Comparison of ENCODE assay signal across 9 mouse cellular contexts in the genomic region with DNA sequence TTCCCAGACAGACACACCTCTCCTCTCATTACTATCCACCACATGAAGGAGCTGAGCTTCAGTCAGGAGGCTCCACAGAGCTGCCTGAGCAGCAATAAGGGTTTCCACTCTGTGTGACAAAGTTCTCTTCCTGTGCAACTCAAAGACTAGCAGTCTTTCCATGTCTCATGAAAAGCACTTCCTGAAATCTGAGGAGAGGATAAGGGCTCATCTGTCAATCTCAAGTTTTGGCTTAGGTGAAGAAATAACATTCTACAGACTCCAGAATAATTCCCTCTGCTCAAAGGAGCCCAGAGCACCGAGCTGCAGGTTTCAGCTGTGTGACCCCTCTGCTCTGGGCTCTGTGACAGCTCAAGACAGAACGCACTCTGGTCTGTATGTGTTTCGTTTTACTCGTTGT. TPM values are rescaled to one million over a fixed set of nuclear protein-coding genes. Genes with fewer than 3 reads are reported as not detected.
DNase-seq lines count a peak whose midpoint lies in the region; ATAC-seq and TF ChIP-seq lines count a peak whose summit lies in the region.
"Had no signal": no experiment of that assay in that cellular context is flagged by ENCODE, and none has a peak within 500 bp of the region (broad histone marks: within the 10 kb centered on the region; RNA-seq: fewer than 3 reads in every experiment).

No protein-coding gene starts in this region.

- no peak for ATAC-seq in kidney, postnatal 0 days (replicated peaks; ENCODE audit: low FRiP score, low read depth)
- ATAC-seq in intestine, embryonic 15.5 days: no peak

- H3K27me3 ChIP-seq in kidney, postnatal 0 days (ENCODE audit: insufficient read depth, low read length): no peaks in the 10 kb centered on the region
- no peaks in the 10 kb centered on the region for H3K27me3 ChIP-seq in embryonic facial prominence, embryonic 10.5 days (replicated peaks; ENCODE audit: low read depth, poor library complexity, severe bottlenecking)
- no peaks in the 10 kb centered on the region for H3K27me3 ChIP-seq in intestine, embryonic 15.5 days (replicated peaks)

- peaks cover 17% of the 10 kb centered on the region for H3K4me1 ChIP-seq in kidney, postnatal 0 days (replicated peaks; ENCODE audit: insufficient read depth, low read length)
- peaks cover 49% of the 10 kb centered on the region for H3K4me1 ChIP-seq in embryonic facial prominence, embryonic 10.5 days
- H3K4me1 ChIP-seq in intestine, embryonic 15.5 days (replicated peaks): peaks cover 15% of the 10 kb centered on the region

- no peak for DNase-seq in kidney, postnatal 0 days (ENCODE audit: low spot score)
- DNase-seq in kidney, postnatal 36 days: no peak
- no peak for DNase-seq in embryonic facial prominence, embryonic 10.5 days (ENCODE audit: low spot score)
- peak; percentile 21 for DNase-seq in naive thymus-derived CD4-positive, alpha-beta T cell, adult 2 months (ENCODE audit: low read depth)
- DNase-seq in cerebellum, adult 11-12 months: no peak
- no peak for DNase-seq in layer of hippocampus, adult 9-11 months
- no peak for DNase-seq in cerebellum, postnatal 10 days
- DNase-seq: kidney, postnatal 10 days had no signal

- 0 out of 2 replicates have a peak overlapping the region, but pooled peaks have one; percentile 31 for H3K27ac ChIP-seq in kidney, postnatal 0 days
- peak overlapping the region; percentile 96; the same call in 1 of the 2 replicates for H3K27ac ChIP-seq in embryonic facial prominence, embryonic 10.5 days (replicated peaks)
- H3K27ac ChIP-seq in intestine, embryonic 15.5 days: no peak overlapping the region

- peak overlapping the region; percentile 86; the same call in 1 of the 2 replicates for H3K4me3 ChIP-seq in kidney, postnatal 0 days (replicated peaks; ENCODE audit: low read depth, low read length)
- H3K4me3 ChIP-seq in embryonic facial prominence, embryonic 10.5 days: peak overlapping the region; percentile 95
- H3K4me3 ChIP-seq in intestine, embryonic 15.5 days (replicated peaks): peak overlapping the region; percentile 96

- peak overlapping the region; percentile 83 for H3K4me2 ChIP-seq in kidney, postnatal 0 days (ENCODE audit: low read length)
- peak overlapping the region; percentile 90 for H3K4me2 ChIP-seq in intestine, embryonic 15.5 days (replicated peaks)

- H3K36me3 ChIP-seq in kidney, postnatal 0 days (ENCODE audit: insufficient read depth, low read length): peaks cover 34% of the 10 kb centered on the region
- H3K36me3 ChIP-seq in embryonic facial prominence, embryonic 10.5 days (replicated peaks): peaks cover 69% of the 10 kb centered on the region
- peaks cover 24% of the 10 kb centered on the region for H3K36me3 ChIP-seq in intestine, embryonic 15.5 days

- H3K9ac ChIP-seq in kidney, postnatal 0 days (ENCODE audit: low read depth, low read length): peak overlapping the region; percentile 83; the same call in 1 of the 2 replicates
- peak overlapping the region; percentile 96; the same call in 1 of the 2 replicates for H3K9ac ChIP-seq in intestine, embryonic 15.5 days

- 34% methylated on average over 4 of the region's 4 CpGs for WGBS in kidney, postnatal 0 days
- 49% methylated on average over 4 of the region's 4 CpGs for whole genome bisulfite sequencing in embryonic facial prominence, embryonic 10.5 days
- 48% methylated on average over 4 of the region's 4 CpGs for WGBS in intestine, embryonic 15.5 days

- no peaks in the 10 kb centered on the region for H3K9me3 ChIP-seq in kidney, postnatal 0 days (replicated peaks; ENCODE audit: low read length)
- H3K9me3 ChIP-seq in embryonic facial prominence, embryonic 10.5 days: no peaks in the 10 kb centered on the region
- H3K9me3 ChIP-seq in intestine, embryonic 15.5 days: no peaks in the 10 kb centered on the region

- TF ChIP-seq CTCF in kidney, postnatal 0 days (IDR thresholded peaks at IDR 0.05; ENCODE audit: low read depth): no peak

RNA-seq across cellular contexts. Expression of a gene that starts 1.1 kb away (rescaled TPM):
- polyA plus RNA-seq in kidney, postnatal 0 days (2015; fragmentation: Nextera tagmentation; extraction: Ambion mirVana): 13.1 and 15.0 TPM in 2 replicates
- polyA plus RNA-seq in embryonic facial prominence, embryonic 10.5 days (2016; fragmentation: Nextera tagmentation; extraction: Ambion mirVana): 29.4 and 31.1 TPM in 2 replicates
- 18.2 and 18.4 TPM in 2 replicates for polyA plus RNA-seq in intestine, embryonic 15.5 days (2015; fragmentation: Nextera tagmentation; extraction: Ambion mirVana)

RNA-seq across cellular contexts. Expression of a gene that starts 1.2 kb away (rescaled TPM):
- 16.5 and 17.3 TPM in 2 replicates for polyA plus RNA-seq in kidney, postnatal 0 days (2015; fragmentation: Nextera tagmentation; extraction: Ambion mirVana)
- polyA plus RNA-seq in embryonic facial prominence, embryonic 10.5 days (2016; fragmentation: Nextera tagmentation; extraction: Ambion mirVana): 22.2 and 25.1 TPM in 2 replicates
- polyA plus RNA-seq in intestine, embryonic 15.5 days (2015; fragmentation: Nextera tagmentation; extraction: Ambion mirVana): 15.3 and 18.4 TPM in 2 replicates

RNA-seq across cellular contexts. Expression of a gene that starts 16.9 kb away (rescaled TPM):
- 6.1 and 8.2 TPM in 2 replicates for polyA plus RNA-seq in kidney, postnatal 0 days (2015; fragmentation: Nextera tagmentation; extraction: Ambion mirVana)
- 1.6 and 3.0 TPM in 2 replicates for polyA plus RNA-seq in embryonic facial prominence, embryonic 10.5 days (2016; fragmentation: Nextera tagmentation; extraction: Ambion mirVana)
- polyA plus RNA-seq in intestine, embryonic 15.5 days (2015; fragmentation: Nextera tagmentation; extraction: Ambion mirVana): 5.4 and 5.5 TPM in 2 replicates

RNA-seq across cellular contexts. Expression of a gene that starts 28.3 kb away (rescaled TPM):
- polyA plus RNA-seq in kidney, postnatal 0 days (2015; fragmentation: Nextera tagmentation; extraction: Ambion mirVana): 28.7 and 29.2 TPM in 2 replicates
- polyA plus RNA-seq in embryonic facial prominence, embryonic 10.5 days (2016; fragmentation: Nextera tagmentation; extraction: Ambion mirVana): 35.1 and 36.4 TPM in 2 replicates
- polyA plus RNA-seq in intestine, embryonic 15.5 days (2015; fragmentation: Nextera tagmentation; extraction: Ambion mirVana): 24.2 and 25.4 TPM in 2 replicates

RNA-seq across cellular contexts. Expression of a gene that starts 40.3 kb away (rescaled TPM):
- polyA plus RNA-seq in kidney, postnatal 0 days (2015; fragmentation: Nextera tagmentation; extraction: Ambion mirVana): 7.1 and 8.2 TPM in 2 replicates
- 5.4 and 5.9 TPM in 2 replicates for polyA plus RNA-seq in embryonic facial prominence, embryonic 10.5 days (2016; fragmentation: Nextera tagmentation; extraction: Ambion mirVana)
- polyA plus RNA-seq in intestine, embryonic 15.5 days (2015; fragmentation: Nextera tagmentation; extraction: Ambion mirVana): 1.8 and 2.3 TPM in 2 replicates
